Mouse (Mus musculus): ENCODE measurements at regions not wholly inside any gene's neighbourhood (a gene's known extent, or its start where the extent isn't known, plus 50 kb on each side); places are given as distances from the start of the nearest gene placed in this dataset.

DNA sequence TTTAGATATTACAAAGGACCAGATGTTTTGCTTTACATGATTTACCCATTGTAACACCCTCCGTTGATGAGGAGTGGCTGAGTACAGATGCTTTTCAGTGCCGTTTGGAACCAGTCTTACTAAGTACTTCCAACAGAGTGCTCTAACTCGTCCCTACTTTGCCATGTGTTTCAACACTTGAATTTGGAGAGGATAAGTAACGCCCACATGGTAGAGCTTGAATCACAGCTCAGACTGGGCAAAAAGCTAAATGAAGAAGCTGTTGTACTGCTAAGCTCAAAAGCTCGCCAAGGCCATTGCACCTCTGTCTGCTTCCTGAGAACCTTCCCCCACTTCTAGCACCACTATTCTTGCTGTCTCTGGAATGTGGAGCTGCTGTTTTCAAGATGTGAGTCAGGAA is 471.1 kb downstream of the Nfib start:
- peak; percentile 60 to 66 for DNase-seq (ENCODE audit: extremely low spot score in 1 of 2, low spot score in 1 of 2)

DNA sequence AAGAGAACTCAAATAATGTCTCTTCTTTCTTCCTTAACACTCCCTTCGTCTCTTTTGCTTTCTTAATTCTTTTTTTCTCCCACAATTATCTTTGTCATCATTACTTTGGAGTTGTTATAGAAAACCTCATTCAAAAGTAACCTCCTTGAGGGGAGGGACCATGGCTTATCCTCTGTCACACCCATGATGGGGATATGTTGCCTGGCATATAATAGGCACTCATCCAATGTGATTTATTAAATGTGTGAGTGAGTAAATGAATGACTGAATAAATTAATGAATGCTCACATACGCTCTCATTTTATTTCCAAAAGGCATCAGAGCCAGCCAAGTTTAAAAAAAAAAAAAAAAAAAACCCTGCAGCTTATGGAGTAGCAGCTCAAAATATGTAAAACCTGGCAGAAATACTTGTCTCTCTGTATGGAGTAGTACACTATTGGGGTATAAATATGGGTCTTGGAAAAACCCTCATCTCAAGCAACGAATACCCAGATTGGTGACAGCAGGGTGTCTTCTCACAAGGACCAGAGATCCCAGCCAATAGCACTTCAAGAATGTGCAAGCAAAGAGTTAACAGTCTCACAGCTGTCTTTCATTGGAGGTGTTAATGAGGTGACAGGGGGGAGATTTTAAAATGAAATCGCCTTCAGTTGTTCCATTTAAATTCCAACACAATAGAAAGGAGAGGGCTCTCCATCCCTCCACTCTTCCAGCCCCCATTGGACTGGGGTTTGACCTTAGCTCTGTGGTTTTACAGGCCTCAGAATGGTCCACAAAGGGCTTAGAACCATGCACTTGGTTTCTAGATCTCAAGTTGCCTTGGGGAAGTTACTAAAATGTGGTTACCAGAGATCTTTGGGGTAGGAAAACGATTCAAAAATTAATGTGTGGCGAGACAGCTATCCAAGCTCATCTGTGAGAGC is 479.1 kb downstream of the Nfib start:
- DNase-seq (ENCODE audit: extremely low spot score in 1 of 2, low spot score in 1 of 2) = no peak

DNA sequence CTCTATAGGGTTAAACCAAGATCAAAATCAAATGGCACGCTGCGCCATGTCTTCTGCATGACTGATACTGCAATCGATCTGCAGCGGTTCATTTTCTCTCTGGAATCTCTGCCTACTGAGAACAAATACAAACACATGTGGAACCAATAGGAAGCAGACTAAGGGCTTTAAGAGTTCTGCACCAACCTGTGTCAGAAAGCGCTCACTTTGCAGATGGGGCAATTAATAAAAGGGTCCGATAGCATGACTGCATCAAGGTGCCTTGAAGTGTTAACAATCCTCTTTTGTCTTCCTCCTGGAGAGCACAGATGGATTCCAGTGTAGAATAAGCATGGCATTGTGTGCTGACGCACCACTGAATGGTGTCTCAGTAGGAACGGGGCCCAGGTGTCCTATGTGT is 484.8 kb downstream of the Nfib start:
- DNase-seq (ENCODE audit: extremely low spot score in 1 of 2, low spot score in 1 of 2) = no peak

DNA sequence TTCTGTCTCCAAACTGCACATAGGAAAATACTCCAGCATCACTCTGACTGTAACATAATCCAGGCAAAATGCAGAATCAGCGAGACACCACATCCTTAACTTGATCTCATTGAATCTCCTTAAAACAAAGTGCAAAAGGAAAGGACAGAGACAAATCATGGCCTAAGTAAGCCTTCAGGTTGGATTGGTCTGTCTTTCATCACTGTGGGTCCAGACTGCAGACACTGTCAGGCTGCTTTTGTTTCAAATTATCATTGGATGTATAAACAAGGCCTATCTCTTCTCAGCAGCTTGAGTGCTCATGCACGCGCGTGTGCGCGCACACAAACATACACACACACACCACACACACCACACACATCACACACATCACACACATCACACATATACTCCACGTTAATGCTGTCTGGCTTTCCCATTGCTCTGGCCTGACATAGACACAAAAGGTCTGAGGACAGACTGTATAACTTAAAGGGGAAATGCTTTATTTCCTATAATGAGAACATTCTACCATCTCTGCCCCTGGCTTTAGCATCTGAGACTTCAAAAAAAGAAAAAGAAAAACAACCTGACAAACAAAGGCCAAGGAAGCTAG is 485.3 kb downstream of the Nfib start:
- DNase-seq (ENCODE audit: extremely low spot score in 1 of 2, low spot score in 1 of 2) = no peak

DNA sequence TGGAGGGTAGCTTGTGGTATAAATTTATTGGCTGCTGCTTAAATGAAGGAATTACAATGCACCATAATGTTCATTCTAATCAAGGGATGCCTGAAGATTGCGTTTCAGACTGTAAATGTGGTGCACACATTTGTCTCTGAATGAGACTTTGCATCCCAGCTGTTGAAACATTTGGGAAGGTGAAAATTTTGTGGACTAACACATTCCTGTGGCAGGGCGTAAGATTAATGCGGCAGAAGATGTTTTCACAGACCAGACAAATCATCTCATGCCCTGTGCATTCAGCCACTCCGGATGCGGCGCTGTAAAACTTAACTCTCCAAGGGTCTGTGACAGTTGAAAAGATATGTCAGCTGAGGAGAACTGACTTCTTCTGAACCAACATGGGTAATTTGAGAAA is 486.9 kb downstream of the Nfib start:
- no peak for DNase-seq (ENCODE audit: extremely low spot score in 1 of 2, low spot score in 1 of 2)

DNA sequence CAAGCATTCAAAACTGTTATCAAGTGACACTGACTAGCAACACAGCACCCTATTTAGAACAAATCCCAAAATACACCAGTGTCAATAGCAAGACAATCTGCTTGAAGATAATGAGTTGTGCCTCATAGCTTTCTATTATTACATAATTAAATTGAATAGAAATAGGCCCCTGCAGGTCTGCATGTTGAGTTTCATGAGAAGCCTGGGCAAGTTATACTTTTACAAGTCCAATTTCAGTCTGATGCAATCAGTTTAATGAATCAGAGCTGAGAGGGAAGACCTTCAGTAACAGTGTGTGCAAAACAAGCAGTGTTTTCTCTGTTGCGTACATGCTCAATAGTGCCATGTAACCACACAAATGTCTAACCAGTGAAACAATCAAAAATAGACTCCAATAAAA is 498.5 kb downstream of the Nfib start:
- no peak for DNase-seq (ENCODE audit: extremely low spot score in 1 of 2, low spot score in 1 of 2)

DNA sequence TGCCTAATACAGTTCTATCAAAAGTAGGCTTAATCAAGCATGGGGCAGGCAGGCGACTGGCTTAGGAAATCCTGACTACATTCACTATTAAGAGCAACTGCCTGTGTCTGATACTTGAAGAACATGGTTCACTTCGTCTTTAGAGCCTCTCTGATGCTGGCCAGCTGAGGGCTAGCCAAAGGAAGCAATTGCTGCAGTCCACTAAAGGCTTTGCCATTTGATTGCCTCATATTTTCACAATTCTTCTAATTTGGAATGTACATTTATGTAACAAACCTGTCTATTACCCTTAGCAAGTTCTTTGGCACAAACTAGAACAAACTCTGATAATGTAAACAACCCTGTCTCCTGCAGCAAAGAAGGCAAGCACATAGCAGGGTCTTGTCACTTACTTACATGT is 505.2 kb downstream of the Nfib start:
- no peak for DNase-seq (ENCODE audit: extremely low spot score in 1 of 2, low spot score in 1 of 2)

DNA sequence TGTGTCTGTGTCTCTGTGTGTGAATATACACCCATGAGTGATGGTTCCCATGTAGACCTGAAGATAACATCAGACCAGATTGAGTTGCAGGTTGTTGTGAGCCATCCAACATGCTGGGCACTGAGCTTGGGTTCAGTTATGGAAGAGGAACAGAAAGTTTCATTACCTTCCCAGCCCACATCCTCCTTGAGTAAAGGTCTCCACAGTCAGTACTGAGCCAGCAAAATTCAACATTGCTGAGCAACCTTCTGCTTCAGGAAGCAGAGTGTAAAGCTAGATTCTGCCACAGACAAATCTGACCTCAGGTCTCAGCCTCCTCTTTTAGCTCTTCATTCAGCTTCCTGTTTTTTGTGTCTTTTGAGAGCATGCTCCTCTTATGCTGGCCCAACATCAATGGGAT is 506.4 kb downstream of the Nfib start:
- no peak for DNase-seq (ENCODE audit: extremely low spot score in 1 of 2, low spot score in 1 of 2)

DNA sequence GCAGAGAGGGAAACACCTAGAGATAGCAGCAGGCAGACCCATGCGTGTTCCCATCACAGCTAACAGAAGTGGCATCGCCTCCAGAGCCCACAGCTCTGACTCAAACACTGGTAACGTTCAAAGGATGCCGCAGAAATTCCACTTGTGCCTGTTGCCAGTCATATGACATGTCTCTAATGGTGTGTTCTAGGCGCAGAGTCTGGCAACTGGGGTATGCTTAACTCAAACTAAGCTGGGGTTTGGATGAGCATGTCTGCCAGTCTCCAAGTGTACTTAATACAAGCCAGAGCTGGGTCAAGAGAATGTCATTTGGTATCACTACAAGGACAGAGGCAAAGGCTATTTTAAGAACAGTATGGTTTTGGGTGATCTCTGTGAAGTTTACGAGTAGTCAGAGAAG is 507.9 kb downstream of the Nfib start:
- DNase-seq (ENCODE audit: extremely low spot score in 1 of 2, low spot score in 1 of 2) = peak in 1 of 2 experiments; percentile 3

DNA sequence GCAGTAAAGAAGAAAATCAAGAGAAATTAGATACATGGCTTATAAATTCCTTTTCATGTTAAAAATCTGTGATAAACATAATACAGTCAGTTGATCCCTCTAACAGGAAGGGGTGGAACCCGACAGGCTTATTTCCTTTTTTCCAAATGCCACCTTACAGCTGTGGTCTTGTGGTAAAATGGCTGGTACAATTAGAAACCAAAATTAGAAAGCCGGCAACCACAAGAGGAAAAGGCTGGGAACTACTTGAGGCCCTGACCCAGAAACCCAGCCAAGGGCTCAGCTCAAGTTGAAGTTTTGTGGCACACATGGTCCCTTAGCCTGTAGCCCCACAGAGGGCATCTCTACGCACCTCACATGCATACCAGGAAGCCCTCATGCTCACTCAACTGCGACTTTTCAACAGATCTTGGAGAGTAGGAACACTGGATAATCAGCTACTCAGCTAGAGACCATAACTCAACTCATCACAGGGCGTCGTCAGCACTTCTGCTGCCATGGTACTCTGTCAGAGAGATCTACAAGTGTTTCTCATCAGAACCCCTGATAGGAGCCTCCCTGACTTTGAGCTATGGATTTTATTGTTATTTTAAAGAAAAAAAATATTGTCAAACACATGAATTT is 509.4 kb downstream of the Nfib start:
- DNase-seq (ENCODE audit: extremely low spot score in 1 of 2, low spot score in 1 of 2) = no peak

DNA sequence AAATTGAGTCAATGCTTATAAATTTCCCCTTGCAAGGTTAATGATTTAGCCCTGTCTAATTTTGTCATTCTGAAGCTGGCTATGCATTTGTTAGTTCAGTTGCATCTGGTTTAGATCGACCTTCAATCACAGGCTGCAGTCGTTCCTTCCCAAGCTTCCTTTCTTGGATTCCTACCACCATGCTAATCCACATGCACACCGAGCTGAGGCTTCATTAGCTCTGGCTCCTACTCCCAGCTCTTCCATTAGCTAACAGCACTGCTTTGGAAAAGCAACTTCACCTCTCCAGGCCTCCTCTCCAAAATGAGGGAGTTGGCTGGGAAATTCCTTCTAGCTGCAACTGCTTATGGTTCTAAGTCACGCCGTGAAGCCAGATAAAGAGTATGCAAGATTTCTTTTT is 511.6 kb downstream of the Nfib start:
- DNase-seq (ENCODE audit: extremely low spot score in 1 of 2, low spot score in 1 of 2) = no peak

DNA sequence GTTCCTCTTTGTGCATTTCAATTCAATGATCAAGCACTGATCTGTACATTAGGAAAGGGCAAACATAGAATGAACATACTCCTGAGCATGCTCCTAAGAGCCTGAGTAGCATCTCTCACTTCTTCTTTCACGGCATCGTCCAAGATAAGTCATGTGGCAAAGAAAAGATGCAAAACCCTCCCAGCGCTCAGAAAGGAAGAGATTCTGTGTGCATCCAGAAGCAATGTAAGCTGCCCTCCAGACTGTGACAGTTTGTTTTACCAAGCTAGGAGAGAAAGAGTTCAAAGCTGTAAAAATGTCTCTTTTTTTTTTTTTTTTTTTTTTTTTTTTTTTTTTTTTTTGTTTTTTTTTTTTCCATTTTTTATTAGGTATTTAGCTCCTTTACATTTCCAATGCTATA is 518.7 kb downstream of the Nfib start:
- DNase-seq (ENCODE audit: extremely low spot score in 1 of 2, low spot score in 1 of 2) = no peak

DNA sequence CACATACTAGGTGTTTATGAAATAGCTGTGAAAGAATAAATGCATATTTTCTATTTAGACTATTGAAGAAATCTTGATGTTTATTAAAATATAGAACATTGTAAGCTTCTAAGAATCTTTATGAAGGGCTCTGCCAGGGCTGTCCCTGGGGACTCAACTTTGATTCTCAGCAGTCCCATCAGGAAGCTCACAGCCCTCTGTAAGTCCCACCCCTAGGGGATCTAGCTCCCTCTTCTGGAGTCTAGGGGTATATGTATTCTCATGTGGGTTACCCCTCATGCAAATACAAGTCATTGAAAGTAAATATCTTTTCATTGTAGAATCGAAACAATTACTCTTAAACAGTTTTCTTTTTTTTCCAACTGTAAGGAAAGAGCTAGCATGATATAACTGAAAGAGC is 521.6 kb downstream of the Nfib start:
- DNase-seq (ENCODE audit: extremely low spot score in 1 of 2, low spot score in 1 of 2) = no peak

DNA sequence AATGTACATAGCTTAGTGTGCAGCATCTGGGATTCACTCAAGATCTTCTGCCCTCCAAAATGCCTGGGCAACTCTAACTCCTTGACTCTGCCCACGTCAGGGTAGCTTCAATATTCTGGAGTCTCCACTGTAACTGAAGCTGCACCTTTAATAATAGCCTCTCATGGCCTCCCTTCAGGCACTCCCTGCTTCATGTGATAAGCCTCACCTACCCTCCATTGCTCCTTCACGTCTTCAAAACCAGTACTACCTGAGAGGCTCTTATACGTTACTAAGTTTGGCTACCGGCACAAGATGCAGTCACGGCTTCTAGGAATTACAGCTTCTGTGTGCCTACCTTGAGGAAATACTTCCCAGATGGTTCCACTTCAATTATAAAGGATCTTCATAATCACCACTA is 527.4 kb downstream of the Nfib start:
- DNase-seq (ENCODE audit: extremely low spot score in 1 of 2, low spot score in 1 of 2) = no peak

DNA sequence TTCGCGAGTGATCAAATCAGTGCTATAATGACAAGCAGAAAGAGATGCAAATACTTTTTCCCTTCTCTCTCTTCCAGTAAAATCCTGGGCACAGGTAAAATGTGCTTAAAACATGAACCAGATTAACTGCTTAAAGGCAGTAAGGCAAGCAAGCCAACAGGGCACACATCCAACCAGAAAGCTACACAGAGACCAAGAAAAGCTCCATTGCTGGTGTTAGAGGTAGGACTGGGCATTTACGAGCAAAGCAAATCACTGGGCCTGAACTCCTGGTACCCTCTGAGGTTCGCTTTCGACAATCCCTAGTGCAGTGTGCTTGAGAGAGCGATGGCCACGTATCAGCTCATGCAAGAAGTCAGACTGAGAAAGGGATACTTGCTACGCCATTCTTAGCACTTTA is 528.8 kb downstream of the Nfib start:
- DNase-seq (ENCODE audit: extremely low spot score in 1 of 2, low spot score in 1 of 2) = no peak

DNA sequence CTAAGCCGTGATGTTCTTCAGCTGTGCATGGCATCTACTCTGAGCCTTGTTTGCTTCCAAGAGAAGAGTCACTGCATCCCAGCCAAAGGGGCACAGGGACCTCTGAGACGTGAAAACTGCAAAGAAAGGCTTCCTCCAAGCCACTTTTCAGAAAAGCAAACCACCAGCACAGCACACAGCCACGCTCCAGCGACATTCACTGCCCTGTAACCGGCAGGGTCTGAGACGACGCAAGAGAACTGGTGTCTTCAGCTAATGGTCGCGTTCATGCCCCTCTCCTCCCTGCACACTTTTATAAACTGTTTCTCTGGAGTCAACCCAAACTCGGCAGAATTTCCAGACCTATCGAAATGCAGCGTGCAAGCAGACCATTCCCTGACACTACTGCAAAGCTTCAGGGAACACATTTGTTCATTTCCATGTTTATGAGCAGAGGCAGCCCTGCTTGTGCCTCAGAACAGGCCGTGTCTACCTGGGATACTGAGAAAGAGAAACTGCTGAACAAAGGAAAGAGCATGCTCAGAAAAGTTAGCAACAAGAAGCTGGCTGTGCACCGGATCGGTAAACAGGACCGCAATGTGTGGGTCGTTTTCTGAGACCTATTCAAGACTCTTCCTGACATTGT is 532.0 kb downstream of the Nfib start:
- no peak for DNase-seq (ENCODE audit: extremely low spot score in 1 of 2, low spot score in 1 of 2)

DNA sequence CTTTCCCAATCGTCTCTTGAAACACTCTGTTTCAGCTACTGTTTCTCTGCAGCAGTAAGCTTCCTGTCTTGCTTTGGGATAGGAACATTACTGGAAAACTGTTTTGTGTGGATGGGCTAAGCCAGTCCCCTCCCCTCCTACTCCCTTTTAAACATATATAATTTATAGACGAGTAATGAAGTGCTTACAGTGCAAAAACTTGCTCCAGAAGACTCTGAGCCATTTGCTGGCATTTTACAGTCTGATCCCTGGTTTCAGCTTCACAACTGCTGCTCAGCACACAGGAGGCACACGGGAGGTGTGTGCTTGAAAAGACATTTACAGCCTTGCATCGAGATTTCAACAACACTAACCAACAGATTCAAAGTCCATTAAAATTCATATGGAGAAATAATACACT is 534.6 kb downstream of the Nfib start:
- no peak for DNase-seq (ENCODE audit: extremely low spot score in 1 of 2, low spot score in 1 of 2)

DNA sequence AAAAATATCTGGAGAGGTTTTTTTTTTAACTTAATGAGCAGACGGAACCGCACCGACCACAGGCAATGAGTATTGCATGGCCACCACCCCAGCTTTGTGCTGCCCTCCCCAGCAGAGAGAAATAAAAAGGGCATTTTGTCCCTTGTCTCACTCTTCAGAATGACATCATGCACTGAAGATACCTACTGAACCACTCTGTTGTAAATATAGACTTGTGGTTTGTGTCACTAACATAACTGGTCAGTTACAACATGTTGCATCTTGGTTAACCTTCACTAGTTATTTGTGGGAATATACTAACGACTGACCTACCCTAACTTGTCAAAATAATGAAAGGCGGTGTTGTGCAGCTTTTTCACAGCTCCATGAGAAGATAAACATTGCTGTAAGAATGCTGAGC is 537.5 kb downstream of the Nfib start:
- no peak for DNase-seq (ENCODE audit: extremely low spot score in 1 of 2, low spot score in 1 of 2)

DNA sequence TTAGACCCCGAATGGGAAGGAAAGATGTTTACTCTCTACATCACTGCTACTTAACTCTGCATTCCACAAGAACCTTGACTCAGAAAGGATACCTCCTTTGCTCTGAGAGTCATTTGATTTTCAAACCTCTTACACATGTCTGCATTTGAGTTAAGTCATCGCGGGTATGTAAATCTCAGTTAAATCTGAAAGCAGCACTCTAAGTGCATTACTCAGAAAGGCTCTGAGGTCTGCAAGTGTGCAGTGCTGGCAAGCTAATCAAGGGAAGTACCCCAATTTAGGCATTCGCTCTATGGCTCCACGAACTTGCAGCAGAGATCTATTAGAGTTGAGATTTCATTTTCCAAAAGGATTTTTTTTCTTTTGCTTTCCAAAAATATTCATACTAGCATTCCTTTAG is 538.2 kb downstream of the Nfib start:
- DNase-seq (ENCODE audit: extremely low spot score in 1 of 2, low spot score in 1 of 2) = no peak

DNA sequence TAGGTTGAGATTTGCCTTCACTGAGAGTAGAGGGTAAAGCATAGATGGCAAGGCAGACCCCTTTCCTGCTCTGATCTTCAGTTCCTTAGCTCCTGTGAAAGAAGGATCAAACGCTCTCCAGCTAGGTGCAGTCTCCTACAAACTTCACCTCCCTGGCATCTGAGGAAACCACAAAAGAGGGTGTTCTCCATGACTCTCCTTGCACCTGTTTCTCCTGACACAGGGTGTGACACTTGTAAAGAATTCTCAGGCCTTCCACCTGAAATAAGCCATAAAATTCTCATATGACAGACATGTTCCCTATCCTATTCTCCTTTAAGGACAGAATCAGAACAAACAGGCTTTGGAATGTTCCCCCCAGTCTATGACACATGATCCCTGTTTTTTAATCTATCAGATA is 538.7 kb downstream of the Nfib start:
- no peak for DNase-seq (ENCODE audit: extremely low spot score in 1 of 2, low spot score in 1 of 2)

DNA sequence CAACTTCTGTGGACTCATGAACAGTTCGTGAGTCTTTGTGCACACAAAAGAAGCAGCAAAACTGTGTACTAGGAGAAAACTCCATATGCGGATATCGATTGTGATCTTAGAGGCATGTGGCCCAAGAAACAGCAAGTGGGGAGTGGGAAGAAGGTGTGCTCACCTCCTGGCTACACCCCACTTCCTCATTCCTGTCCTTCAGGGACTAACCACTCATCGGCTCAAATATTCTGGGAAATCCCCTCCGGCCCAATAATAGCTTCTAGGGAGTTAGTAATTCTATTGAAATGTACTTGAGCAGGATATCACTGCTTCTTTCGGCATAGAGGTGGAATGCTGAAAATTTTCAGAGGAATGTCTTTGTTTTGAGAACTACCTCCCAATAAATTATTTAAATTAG is 539.5 kb downstream of the Nfib start:
- DNase-seq (ENCODE audit: extremely low spot score in 1 of 2, low spot score in 1 of 2) = no peak

DNA sequence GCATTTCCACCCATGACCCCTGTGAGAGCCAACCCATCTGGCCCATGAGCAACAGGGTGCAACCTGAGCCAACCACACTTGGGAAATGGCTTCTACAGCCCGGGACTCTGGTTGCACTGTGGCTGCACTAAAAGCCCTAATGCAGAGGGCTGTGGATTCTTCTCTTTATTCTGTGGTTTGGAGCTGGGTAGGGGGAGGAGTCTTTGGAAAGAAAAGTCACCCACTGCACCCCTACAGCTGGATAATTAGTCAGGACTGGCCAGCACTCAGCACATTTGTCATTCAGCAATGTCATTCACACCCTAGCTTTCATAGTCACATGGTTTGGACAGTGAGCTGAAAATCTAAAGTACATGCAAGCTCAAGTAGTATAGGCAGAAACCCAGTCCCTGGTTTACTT is 541.5 kb downstream of the Nfib start:
- DNase-seq (ENCODE audit: extremely low spot score in 1 of 2, low spot score in 1 of 2) = no peak
